Mouse (Mus musculus): ENCODE results near the gene Dgkq.
A peak's percentile ranks its signal among the peaks of the same experiment; 100 is the strongest.

Dgkq gene

DNA sequence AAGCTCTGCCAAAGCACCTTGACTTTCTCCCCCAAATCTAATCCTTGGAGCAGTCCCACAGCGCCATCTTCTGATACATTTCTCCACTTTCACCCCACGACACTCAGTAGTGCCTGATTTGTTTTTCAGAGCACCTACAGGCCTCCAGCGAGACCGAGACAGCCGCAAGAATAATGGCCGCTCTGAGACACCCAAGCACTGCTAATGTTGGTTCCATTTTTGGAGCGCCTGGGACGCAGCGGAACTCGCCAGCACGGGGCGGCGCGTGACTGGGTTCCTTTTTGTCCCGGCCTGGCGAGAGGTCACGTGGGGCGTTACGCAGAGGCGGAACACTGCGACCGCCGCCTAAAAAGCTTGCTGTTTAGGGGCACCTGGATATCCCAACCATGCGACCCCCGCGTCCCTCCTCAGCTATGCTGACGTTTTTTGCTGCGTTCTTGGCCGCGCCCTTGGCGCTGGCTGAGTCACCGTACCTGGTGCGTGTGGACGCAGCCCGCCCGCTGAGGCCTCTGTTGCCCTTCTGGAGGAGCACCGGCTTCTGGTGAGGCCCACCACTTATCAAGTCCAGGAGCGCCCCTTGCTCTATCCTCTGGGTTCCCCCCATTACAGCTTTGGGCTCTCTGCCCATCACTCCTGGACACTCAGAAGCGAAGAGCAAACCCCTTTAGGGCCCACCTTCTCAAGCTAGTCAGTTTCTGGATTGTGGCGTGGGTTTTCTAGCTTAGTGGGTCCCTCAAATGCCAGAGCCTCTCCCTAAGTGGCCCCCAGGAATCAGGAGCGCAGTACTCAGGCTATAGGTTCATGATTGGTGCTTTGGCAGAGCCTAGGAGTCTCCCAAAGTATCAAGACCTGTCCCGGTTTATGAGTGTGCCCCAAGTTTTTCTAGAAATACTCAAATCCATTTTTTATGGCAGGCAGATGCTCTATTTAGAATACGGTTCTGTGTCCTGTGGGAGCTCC is at the start of gene Dgkq:
TSS of gene Dgkq (minus strand) at position 696 of the 960 bp plus-strand sequence.
- peak; percentile 87 for DNase-seq

DNA sequence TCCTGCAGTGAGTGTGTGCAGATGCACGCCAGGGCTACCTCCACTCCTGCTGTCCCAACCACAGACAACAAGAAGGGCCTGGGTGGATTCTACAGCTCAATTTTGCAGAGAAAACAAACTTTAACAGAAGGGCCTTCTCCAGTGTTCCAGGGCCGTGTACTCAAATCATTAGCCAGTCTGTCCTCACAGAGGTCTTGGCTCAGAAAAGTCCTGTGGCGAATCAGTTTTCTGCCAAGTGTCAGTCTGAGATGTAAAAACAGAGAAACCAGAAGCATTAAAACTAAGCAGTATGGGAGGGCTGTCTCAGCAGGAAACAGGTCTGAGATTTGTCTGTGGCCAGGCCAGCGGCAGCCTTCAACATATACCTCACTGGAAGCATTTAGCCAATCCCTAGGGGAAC is 48.6 kb upstream of the Dgkq start:
- no peak for DNase-seq

DNA sequence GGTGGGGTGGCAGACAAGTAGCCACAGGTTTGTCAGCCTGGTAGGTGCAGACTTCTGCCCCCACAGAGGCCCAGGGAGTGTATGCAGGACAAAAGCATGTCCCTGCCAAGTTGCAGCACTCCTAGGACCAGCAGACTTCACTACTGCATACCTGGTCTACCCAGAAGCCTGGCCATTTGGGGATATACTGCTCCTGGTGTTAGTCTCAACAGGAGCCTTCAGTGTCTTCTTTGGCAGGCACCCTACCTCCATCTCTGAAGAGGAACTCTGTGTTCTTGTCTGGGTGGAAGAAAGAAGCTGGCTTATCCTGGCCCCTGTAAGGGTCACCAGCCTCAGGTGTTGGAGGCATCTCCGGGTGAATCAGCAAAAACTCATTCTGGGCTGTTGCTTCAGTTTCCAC is 46.5 kb upstream of the Dgkq start:
- no peak for DNase-seq

DNA sequence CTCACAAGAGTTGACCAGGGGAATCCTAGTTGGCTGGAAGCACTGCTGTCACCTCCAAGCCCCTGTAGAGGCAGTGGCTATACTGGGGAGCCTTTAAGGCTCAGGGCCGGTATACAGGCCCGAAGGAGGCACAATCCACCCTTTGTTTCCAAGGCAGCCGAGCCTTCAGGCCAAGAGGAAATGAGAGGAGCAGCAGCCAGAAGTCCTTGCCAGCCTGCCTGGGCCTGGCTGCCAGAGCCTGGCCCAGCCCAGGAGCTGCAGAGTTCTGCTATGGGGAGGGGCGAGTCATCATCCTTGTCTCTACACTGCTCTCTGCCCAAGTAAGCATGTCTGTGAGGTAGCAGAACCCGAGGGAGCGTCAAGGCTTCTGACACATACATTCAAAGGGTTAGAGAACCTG is 44.7 kb upstream of the Dgkq start:
- DNase-seq = peak; percentile 18

DNA sequence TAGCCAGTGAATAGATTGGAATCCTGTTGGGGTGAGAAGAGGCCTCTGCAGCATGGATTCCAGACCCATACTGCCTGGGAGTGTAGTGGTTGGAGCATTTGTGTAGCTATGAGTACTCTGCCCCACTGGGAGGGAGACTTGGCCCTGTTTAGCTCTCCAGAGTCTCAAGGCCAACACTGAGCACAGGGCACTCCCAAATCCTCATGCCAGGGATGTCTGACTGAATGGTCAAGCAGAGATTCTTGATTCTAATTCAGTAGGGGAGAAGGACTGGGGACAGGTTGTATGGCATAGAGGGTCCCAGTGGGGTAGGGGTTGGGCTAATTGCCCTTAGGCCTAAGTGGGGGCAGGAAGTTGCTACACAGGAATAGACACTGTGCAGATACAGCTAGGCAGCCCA is 44.2 kb upstream of the Dgkq start:
- DNase-seq = no peak

DNA sequence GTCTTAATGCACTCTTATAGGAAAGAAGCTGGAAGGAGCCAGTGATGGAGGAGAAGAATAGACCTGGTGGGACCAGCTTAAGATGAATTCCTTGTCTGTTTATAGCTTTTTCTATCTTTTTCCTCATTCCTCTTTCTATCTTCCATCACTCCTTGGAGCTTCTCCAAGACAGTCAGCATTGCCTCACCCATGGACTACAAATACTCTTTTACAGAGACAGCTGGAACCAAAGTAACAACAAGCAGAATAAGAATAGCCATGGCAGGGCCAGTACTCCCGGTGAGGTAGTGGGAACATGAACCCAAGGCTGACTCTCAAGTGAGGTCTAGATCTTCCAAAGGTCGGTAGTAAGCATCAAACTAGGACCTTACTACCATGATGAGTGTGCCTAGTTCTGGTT is 43.6 kb upstream of the Dgkq start:
- DNase-seq = no peak

DNA sequence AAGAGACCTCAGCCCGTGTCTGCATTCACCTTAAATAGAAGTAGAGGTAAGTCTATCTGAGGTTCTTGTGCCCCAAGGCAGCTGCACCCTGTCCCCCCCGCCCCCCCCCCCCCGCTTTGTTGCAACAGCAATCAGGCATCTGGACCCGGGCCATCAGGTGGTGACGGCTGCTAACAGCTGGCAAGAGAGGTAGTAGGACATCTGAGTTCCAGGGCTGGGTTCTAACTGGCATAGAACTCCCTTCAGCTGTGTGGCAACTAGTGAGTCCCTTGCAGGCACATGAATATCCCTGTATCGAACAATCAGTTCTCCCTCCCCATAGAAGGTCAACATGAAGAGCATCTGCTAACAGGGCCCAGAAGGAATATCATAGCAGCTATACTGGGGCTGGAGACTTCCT is 42.5 kb upstream of the Dgkq start:
- no peak for DNase-seq

DNA sequence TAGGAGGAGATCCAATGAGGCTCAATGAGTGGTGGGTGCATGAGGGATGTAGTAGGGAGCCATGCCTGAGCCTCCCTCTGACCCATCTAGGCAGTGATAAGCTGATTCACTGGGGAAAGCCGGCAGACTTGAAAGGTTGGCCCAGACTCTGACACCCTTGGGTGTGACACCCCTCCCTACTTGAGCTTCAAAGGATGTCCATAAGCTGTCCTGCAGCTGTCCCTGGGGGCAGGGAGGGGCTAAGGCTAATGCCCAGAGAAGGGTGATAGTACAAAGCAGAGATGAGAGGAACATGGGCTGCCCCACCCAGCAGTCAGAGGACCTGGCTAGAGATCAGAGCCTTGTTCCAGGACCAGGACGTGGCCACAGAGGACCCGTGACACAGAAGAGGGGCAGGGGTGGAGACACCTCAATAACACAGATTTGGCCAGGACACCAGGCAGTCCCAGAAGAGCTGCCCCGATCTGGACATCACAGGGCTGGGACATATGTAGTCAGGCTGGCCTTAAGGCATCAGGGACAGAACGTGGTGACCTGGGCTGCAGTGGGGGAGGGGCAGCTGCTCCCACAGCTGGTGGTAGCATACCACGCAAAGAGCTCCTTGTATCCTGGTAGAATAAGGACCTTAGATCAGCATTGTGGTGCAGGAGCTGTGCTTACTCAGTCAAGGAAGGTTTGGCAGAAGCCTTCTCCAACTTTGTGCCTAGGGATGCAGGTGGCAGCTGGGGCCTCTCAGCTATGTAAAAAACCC is 39.7 kb upstream of the Dgkq start:
- DNase-seq = no peak

DNA sequence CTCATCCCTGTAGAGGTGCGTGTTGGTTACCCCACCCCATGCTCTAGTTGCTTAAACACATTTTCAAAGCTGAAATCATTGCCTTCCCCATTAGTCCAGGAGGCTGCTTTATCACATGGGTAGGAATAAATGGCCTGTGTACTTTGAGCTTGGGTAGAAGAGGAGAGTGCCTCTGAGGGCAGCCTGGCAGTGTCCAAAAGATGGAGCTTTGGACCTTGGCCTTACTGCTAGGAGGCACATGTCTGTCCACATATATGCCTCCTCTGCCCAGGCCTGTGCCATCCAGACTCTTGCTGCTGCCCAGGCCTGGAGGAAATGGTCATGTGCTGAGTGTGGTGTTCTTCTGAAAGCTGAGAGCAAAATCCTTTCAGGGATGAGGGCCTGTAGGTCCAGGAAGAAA is 38.9 kb upstream of the Dgkq start:
- no peak for DNase-seq

DNA sequence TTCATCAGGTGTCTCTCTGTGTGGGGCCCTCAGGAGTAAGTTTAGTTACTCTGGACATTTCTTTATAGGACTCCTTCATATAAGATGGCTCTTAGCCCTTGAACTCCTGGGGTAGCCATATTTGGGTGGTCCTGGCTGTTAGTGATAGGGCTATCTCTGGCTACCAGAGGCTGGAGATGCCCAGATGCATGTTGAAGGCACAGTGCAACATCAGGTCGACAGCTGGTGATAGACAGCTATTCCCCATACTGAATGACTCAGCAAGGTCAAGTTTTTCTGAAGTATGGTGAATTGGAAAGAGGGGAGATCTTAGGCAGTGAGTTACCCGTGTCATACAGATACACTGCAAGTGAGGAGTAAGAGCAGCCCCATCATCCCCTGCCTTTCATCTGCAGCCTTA is 38.3 kb upstream of the Dgkq start:
- no peak for DNase-seq

DNA sequence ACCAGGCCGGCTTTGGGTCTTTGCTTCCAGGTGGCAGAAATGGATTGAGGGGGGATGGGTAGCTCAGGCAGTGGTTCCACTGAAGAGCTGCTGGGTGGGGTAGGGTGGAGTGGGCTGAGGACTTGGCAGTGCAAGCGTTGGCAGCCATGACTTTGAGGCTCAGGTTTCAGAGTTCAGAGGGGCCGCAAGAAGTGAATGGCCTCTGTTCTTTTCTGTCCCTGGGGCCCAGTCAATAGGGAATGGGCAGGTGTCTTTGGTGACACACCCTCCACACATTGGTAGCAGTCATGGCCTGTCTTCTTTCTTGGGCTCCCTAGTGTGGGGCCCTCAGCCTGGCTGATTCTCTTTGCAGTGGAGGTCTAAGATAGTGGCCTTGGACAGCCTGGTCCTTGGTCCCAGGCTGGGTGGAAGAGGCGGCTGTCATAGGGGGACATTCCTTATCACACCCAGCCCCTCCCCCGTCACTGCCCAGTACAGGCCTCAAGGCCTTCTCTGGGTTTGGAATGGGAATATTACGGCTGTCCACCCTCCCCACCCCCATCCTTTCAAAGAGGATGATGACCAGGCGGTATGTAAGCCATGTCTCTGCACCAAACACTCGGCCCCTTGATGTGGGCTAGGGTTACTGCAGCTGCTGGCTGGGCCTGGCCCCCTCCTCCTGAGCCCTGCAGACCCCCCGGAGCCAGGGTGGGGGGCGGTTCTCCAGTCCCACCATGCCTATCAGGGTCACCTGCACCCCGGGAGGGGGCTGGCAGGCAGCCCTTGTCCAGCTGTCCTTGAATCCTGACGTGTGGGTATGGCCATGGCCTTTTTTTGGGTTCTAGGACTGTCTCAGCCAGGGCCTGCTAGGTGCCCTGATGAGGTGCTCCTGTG is 34.5 kb upstream of the Dgkq start:
- no peak for DNase-seq

DNA sequence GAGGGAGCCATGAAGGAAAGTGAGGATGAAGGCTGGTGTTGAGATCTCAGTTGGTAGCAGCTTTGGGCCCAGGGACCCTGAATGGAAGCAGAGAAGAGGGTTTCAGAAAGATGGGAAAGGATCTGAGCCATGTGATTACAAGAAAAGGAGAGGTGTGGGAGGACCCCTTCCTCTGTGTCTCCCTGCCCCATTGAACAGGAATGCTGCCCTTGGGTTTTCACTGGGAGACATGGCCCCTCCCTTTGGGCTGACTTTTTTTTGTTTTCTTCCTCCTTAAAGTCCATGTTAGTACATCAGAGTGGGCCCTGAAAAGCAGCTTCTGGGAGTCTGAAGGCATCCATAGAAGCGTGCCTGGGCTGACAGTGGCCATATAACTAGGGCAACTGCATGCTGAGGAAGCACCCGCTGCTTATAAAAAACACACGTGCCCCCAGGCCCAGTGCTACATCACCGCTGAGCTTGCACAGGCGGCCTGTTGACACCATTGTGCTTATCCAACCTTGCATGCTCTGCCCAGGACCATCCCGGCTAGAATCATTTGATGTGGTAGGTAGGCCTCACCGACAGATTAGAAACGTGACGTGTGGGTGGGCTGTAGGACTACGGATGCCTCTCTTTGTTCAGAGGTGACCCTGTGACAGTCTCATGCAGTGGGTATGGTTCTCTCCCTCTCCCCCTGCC is 32.0 kb upstream of the Dgkq start:
- DNase-seq = no peak

DNA sequence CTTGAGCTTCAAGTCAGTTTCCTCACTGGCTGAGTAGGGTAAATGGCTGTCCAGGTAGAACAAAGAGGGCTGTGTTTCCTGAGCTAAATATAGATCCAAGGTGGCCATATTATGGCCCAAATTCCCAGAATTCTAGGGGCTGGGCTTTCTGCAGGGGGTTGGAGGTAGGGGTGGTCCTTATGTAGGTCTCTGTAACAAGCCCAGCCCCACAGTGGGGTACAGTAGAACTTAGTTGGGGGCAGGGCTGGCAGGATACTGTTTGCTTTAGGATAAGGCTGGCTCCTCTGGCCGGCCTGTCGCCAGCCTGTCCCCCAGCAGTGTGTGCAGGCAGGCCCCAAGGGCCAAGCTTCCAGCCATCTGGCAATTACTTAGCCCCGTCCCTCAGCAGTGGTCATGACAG is 30.9 kb upstream of the Dgkq start:
- no peak for DNase-seq

DNA sequence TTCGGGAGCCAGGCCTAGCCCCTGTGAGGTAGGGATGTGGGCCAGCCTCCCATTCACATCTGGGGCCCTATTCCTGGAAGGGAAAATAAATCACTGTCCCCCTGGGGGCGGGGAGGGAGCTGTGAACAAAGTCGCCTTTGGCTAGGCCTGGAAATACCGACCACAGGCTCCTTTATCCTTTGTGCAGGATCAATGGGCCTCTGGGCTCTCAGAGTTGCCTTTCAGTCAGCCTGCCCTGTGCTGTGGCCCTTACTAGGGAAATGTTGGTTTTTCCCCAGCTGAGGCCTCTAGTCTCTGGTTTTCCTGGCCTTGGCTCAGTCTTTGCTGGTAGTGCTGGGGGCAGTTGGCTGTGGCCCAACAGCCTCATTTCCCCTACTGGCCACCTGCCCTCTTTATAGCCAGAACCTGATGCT is 27.9 kb upstream of the Dgkq start:
- DNase-seq = no peak

DNA sequence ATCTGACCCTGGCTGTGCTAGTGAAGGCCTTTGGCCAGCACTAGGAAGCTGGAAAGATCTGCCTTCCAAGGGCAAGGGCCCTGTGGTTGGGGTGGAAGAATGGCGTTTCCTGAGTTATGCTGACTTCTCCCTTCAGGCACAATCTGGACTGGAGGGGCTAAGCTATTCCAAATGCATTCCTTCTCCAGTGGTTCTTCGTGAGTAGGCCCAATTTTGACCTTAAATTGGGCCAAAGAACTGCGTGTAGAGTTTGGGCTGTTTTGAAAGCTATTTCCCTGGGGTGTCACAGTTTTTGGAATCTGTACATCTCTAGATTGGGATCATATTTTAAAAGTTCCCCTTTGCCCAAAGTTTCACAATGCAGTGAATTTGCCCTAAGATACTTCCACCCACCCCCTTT is 27.1 kb upstream of the Dgkq start:
- DNase-seq = no peak

DNA sequence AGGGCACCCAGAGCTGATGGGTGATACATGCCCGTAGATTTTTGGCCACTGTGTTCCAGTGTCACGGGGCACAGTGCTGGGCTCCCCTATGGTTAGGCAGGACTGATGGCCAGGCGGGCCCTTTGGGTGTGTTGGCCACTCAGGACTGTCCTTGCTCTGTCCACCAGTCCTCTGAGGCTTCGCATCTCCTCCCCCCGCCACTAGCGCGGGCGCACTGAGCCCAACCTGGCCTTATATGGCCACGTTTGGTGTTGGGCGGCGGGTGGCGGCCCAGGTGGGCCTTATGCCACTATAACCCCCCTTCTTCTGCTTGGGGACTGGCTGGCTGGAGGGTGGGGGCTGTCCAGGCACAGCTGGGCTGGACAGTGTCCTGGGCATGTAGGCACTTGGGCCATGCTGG is 26.4 kb upstream of the Dgkq start:
- no peak for DNase-seq

DNA sequence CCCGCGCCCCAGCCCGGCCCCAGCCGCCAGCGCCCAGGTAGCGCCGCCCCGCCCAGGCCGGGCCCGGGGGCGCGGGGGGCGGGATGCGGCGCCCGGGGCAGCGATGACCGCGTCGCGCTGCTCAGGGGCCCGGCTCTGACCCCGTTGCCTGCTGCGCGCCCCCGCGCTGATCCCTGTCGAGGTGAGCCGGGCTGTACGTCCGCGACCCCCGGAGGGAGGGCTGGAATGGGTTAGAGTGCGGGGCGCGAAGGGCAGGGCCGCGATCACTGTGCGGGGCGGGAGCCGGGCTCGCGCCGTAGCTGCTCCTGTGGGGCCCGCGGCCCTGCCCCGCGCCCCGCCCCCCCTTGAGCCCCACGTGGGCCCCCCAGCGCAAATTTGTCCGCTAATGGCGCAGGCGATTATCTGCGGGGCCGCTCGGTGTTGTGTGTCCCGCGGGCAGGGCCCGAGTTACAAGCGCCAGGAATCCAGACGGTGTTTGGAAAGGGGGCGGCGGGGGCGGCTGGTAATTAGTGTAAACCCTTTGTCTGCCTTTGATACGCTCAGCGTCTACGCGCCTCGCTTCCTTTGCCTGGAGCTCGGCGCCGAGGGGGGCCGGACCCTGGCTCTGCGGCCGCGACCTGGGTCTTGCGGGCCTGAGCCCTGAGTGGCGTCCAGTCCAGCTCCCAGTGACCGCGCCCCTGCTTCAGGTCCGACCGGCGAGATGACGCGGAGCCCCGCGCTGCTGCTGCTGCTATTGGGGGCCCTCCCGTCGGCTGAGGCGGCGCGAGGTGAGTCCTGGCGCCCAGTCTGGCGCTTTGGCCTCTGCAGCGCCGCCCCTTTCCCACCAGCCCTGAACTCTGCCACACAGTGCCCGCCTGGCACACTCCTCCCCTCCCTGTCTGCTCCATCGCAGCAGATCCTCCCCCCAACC is 25.1 kb upstream of the Dgkq start:
- no peak for DNase-seq

DNA sequence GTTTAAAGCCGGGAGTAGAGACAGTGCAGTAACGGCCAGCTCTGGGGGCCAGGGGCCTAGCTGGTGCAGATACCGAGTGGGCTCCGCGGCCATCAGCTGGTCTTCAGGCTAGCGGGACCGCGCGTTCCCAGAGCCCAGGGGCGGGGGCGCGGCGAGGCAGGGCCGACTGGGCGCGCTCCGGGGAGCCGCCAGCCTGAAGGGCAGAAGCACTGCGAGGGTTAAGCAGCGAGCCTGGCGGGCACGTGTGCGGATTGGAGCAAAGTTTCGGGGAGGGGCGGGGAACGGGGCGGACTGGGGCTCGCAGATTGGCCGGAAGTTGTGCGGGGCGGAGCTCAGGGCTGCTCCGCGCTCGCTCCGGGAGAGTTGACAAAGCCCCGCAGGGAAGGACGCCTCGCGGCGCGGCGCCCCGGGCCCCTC is 24.4 kb upstream of the Dgkq start:
- DNase-seq = no peak

DNA sequence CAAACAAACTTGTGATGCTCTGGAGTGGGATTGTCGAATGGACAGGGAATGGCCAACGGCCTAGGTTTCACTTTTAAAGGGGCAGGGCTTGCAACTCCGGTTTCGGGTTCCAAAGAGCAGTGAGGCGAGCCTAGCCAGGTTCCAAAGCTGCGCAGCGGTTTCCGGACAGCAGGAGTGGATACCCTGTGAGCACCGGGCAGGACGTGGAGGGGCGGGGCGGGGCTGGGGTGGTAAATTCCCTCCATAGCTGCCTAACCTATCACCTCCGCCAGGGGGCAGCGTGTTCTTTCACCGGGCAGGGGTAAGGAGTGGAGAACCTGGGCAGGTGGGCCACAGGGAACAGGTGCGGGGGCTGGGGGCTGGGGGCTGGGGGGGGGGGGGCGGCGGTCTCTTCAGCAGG is 22.8 kb upstream of the Dgkq start, which contains the start of gene Fgfrl1:
TSS of gene Fgfrl1 (plus strand) at position 112 of the 400 bp plus-strand sequence.
- DNase-seq = no peak

DNA sequence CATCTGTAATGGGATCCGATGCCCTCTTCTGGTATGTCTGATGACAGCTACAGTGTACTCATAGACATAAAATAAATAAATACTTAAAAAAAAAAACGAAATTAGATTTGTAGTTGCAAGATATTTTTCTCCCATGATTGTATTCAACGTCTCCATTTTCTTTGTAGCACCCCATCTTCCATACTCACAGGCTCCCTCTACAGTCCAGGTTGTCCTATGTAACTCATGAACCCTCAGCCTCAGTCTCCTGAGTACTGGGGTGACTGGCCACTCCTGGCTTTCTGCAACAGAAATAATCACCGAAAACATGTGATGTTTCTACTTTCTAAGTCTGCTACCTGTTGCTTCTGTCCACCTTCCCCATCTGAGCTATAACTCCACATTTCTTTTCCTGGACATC is 21.7 kb upstream of the Dgkq start:
- no peak for DNase-seq

DNA sequence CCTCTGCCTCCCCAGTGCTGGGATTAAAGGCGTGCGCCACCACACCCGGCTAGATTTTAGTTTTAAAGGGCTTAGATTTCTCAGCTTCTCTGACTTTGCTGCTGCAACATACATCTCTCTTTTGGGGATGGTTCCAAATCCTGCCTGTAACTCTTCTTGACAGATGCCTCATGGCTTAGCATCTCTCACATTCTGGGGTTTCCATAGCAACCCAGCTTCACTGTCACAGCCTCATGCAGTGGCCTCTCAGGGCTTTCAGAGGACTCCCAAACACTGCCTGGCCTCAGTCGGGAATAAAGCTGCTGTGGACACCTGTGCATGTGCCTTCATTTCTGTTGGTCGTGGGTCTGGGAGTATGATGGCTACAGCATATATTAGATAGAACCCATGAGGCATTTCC is 19.6 kb upstream of the Dgkq start:
- DNase-seq = no peak
